Mouse (Mus musculus): ENCODE results near the gene Prtg.

Prtg gene

DNA sequence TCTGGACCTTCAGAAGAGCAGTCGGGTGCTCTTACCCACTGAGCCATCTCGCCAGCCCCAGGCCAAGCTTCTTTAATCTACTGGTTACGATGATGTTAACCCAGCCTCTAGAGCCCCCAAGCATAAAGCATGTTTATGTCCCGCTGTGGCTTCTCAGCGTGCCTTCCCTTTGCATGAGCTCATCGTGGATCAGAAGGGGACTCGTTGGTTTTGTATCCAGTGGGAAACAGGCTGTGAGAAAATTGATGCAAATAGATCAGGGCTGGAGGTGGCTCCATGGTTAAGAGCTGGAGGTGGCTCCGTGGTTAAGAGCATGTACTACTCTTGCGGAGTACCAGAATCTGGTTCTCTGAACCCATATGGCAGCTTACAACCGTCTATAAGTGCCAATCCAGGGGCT lies 54.6 kb downstream of the Prtg start:
- in situ Hi-C loops (cut with MboI, MseI), result no loop called here

GRCm38 (mm10) chr9:72862186-72862585 lies 55.5 kb downstream of the Prtg start:
- in situ Hi-C loops (cut with MboI, MseI), result no loop called here

- in situ Hi-C loops (cut with MboI, MseI), result no loop called here
Observed at GRCm38 (mm10) chr9:72862955-72863354, 56.3 kb downstream of the Prtg start.

GRCm38 (mm10) chr9:72863773-72864172 lies 57.1 kb downstream of the Prtg start:
- in situ Hi-C loops (cut with MboI, MseI), result no loop called here

DNA sequence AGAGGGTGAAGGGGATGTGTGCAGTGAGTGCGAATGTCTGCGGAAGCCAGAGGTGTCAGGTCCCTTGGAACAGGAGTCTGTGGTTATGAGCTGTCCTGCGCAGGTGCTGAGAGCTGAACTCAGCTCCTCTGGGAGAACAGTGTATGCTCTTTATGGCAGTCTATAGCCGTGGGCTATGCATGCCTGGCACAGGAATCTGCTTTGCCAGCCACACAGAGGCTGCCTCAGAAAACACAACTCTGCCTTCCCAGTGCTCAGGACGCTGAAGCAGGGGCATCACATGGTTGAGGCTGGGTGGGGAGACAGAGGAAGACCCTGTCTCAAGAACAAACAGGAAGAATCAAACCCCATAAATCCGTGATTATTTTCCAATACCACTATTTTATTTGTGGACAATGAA lies 60.8 kb downstream of the Prtg start:
- in situ Hi-C loops (cut with MboI, MseI), result no loop called here

- in situ Hi-C loops (cut with MboI, MseI), result no loop called here
Observed at GRCm38 (mm10) chr9:72868774-72869173, 62.1 kb downstream of the Prtg start.

- in situ Hi-C loops (cut with MboI, MseI), result no loop called here
Observed at GRCm38 (mm10) chr9:72871506-72872297, 65.0 kb downstream of the Prtg start.

DNA sequence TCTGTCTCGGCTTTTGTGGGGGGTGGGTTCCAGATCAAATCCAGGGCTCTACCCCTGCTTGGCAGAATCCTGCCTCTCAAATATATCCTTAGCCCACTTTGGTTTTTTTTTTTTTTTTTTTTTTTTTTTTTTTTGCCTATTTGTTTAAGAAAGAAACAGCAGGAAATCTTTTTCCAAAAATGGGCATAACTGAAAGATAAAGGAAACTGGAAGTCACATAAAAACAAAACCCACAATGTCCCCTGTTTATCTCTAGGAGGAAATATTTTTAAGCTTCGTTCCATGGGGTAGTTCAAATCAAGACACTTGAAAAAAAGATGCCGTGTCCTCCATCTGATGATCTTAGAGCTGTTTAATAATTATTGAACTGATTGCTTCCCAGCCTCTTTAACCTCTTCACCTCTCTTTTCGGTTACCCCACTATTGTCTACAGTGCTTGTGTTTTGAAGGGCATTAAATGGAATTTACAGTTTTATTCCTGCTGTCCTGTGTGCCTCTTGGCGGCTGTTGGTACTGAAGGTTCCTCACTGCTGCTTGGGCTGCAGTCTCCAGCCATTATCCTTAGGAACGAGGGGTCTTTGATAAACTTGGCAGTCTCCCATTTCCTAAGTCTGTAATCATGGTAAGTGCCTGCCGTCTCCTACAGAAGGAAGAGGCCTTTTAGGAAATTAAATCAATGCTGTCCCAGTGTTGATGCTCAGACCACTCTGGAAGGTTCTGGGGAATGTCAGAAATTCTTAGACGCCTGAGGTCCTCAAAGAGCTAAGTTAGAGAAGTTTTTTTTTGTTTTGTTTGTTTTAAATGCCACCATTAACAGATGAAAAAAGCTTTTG lies 65.8 kb downstream of the Prtg start:
- in situ Hi-C loops (cut with MboI, MseI), result no loop called here

DNA sequence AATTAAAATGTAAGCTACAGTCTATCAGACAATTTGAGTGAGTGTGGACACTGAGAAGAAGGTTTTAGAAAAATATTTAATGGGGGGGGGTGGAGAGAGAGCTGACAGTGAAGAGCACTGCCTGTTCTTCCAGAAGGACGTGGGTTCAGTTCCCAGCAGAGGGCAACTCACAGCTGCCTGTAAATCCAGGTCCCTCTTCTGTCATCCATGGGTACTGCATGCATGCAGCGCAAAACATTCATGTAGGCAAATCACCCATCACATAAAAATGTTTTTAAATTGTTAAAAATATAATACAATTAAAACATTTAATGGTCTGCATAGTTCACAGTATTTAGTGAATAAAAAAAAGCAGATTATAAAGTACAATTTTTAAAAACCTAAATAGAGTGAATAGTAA lies 69.2 kb downstream of the Prtg start:
- in situ Hi-C loops (cut with MboI, MseI), result loop anchor here (5.0 kb wide), 1 partner anchor 109 kb away; no protein-coding TSS in a partner anchor

GRCm38 (mm10) chr9:72877905-72878304 lies 71.2 kb downstream of the Prtg start:
- in situ Hi-C loops (cut with MboI, MseI), result loop anchor here (5.0 kb wide), 1 partner anchor 111 kb away; no protein-coding TSS in a partner anchor

DNA sequence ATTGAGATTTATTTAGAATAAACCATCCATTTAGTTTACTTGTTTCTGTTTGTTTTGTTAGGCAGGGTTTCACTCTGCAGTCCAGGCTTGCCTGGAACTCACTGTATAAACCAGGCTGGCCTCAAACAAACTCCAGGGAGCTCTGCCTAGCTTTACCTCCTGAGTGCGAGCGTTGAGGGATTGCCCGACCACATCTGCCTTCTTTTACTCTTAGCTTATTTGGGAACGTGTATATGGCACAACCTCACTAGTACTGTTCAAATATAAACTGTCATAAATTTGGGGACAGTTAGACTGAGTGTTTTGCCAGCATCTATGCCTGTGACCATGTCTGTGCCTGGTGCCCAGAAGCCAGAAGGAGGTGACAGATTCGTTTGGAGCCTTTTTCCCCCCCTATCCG lies 72.0 kb downstream of the Prtg start:
- in situ Hi-C loops (cut with MboI, MseI), result loop anchor here (5.0 kb wide), 1 partner anchor 111 kb away; no protein-coding TSS in a partner anchor

DNA sequence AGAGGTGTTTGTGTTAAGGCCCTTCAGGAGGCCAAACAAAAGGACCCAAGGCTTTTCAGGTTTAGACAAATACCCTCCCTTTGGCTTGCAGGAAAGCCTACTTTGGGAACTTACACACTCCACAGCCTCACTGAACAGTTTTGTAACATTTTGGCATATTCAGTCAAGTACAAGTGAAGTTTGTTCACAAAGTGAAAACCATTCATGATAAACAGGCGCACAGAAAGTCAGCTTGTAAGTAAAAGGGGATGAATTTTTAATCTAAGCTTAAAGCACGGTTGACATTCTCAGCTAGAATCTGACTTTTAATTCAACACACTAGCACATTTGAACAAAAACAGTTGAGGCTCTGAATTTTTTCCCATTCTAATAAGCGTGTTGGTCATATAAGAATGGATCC lies 72.9 kb downstream of the Prtg start:
- in situ Hi-C loops (cut with MboI, MseI), result loop anchor here (5.0 kb wide), 1 partner anchor 112 kb away; no protein-coding TSS in a partner anchor

DNA sequence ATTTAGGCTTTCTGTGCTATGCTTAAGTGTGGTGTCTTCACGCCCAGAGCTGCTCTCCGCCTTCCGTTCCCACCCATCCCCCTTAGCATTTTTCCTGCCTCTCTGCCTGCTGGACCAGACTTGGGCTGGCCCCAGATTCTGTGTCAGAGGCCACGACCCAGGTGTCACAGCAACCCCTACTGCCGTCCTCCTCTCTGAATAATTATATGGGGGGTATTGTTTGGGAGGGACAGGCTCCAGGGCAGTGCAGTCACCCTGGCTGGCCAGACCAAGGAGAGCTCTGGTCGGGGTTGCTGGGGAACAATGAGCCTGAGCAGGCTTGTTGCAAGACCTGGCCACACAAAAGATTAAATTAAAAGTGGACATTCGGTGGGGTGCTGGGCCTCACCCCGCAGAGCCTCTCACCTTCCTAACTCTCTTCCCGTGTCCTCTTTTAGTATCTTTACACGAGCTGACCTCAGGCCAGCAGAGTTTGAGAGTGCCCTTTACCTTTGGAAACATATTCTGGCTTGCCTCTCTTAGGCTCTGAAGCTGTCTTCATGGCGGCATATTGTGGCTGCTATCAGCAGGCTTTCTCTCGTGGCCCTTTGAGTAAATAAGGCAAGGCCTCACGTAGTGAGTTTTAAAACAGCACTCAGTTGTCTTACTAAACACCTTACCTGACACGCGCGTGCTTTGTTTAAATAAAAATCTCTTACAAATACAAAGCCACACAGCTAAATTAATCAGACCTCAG lies 73.7 kb downstream of the Prtg start:
- in situ Hi-C loops (cut with MboI, MseI), result no loop called here

GRCm38 (mm10) chr9:72881026-72881768 lies 74.5 kb downstream of the Prtg start:
- in situ Hi-C loops (cut with MboI, MseI), result no loop called here

DNA sequence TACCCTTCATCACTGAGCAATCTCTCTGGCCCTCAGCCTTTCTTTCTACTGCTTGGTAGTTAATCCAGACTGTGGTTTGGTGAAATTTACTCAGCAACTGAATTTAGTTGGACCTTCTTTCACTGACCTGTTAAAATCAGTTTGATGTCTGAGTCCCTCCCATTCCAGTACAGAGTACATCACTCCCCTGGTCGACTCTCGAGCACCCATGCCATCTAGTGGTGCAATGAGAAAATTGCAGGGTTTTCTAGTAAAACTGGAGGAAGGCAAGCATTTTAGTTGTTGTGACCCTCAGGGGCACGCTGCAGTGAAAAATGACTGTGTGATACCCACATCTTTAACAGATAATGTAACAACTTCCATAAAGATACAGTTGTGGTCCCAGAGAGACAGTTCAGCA lies 77.3 kb downstream of the Prtg start:
- in situ Hi-C loops (cut with MboI, MseI), result no loop called here

- in situ Hi-C loops (cut with MboI, MseI), result no loop called here
Observed at GRCm38 (mm10) chr9:72889777-72890176, 83.1 kb downstream of the Prtg start.

GRCm38 (mm10) chr9:72890499-72891085 lies 83.9 kb downstream of the Prtg start:
- in situ Hi-C loops (cut with MboI, MseI), result no loop called here

GRCm38 (mm10) chr9:72892761-72893160 lies 86.1 kb downstream of the Prtg start:
- in situ Hi-C loops (cut with MboI, MseI), result no loop called here

DNA sequence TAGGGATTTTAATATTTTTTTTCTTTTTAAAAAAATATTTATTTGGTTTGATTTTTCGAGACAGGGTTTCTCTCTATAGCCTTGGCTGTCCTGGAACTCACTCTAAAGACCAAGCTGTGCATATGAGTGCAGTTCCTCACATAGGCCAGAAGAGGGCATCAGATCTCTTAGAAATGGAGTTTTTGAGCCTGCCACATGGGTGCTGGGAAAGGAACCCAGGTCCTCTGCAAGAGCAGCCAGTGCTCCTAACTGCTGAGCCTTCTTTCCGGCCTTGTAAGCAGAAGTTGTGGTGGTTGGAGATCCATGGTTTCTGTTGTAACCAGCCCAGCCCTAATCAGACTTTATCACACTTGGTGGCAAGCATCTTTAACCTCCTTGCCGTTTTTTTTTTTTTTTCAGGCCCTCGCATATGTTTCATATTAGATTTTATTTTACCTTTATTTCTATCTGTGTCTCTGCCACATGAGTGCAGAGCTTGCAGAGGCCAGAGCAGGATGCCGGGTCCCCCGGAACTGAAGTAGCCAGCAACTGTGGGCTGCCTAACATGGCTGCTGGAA lies 88.2 kb downstream of the Prtg start:
- in situ Hi-C loops (cut with MboI, MseI), result no loop called here

DNA sequence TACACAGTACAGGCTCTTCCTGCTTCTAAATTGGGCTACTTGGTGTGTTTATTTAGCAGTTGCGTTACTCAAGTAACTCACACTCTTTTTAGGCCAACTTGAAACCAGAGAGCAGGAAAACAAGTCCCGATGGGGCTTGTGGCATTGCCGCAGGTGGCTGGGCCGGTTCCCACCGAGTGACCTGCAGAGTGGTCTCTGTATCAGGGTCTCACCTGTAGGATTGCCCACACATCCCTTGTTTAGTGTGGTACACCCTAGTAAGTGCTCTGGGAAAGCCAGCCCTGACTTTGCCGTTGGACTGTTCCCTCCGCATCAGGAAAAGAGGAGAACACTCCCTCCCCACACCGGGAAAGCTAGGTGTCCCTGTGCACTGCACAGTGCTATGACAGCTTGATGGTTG lies 95.4 kb downstream of the Prtg start:
- in situ Hi-C loops (cut with MboI, MseI), result no loop called here

DNA sequence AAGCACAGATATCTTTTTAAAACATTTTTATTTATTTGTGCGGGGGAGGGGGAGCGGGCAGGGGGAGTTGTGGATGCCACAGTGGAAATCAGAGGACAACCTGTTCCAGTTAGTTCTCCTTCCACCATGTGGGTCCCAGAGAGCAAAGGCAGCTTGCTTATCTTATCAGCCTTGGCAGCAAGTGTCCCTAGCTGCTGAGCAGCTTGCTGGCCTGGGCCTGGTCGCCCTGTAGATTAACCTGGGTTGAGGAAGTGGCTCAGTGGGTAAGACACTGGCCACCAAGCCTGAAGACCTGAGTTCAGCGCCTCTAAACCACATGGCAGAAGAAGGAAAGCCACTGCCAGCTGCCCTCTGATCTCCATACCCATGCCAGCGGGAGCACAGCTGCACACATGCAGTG lies 95.9 kb downstream of the Prtg start:
- in situ Hi-C loops (cut with MboI, MseI), result no loop called here

All from regulatory T cell (primary cell).